Mouse (Mus musculus) mouse embryonic stem cell (cell line): ENCODE data around the gene Cks1brt.
"Not testable (repeated sequence)": the region's sequence is repeated elsewhere in the genome, so short reads cannot be mapped to it uniquely, and the experiment has no call there.

Experiments
- in situ Hi-C, 2 experiments: fragments of 300-500 bp; cut with MboI; formaldehyde crosslinking; loops; 1 replicate in 1 of 2; 3 replicates in 1 of 2; pipeline ENCODE4 v1.14.3; 2019 to 2020; ENCODE audit warnings: low sequenced_read_pairs in 2 of 2, low pct_unique_long_range_greater_than_20kb in 1 of 2, mixed read lengths in 1 of 2; ENCODE audit not compliant: unreplicated experiment in 1 of 2

Cks1brt gene

GRCm38 (mm10) chr8:85151624-85152023 is at the start of gene Cks1brt:
Gene Cks1brt (plus strand): TSS chr8:85151924.
- in situ Hi-C loops: no loop called here

- in situ Hi-C loops: no loop called here
Measured at GRCm38 (mm10) chr8:85113241-85113640, 38.5 kb upstream of the Cks1brt start.

GRCm38 (mm10) chr8:85115501-85115900 is 36.2 kb upstream of the Cks1brt start:
- in situ Hi-C loops: no loop called here

GRCm38 (mm10) chr8:85116984-85117383 is 34.7 kb upstream of the Cks1brt start:
- in situ Hi-C loops: no loop called here

- in situ Hi-C loops: no loop called here
Measured at GRCm38 (mm10) chr8:85119052-85119981, 32.4 kb upstream of the Cks1brt start.

GRCm38 (mm10) chr8:85120251-85120650 is 31.5 kb upstream of the Cks1brt start:
- in situ Hi-C loops: not testable (repeated sequence)

GRCm38 (mm10) chr8:85122995-85123394 is 28.7 kb upstream of the Cks1brt start, which contains the start of gene Zfp791:
Gene Zfp791 (minus strand): TSS chr8:85123095.
- in situ Hi-C loops: no loop called here

- in situ Hi-C loops: no loop called here
Measured at GRCm38 (mm10) chr8:85123691-85124090, 28.0 kb upstream of the Cks1brt start.

- in situ Hi-C loops: no loop called here
Measured at GRCm38 (mm10) chr8:85132335-85132734, 19.4 kb upstream of the Cks1brt start.

- in situ Hi-C loops: not testable (repeated sequence)
Measured at GRCm38 (mm10) chr8:85135690-85136089, 16.0 kb upstream of the Cks1brt start.

GRCm38 (mm10) chr8:85142516-85142915 is 9.2 kb upstream of the Cks1brt start:
- in situ Hi-C loops: no loop called here

- in situ Hi-C loops: no loop called here
Measured at GRCm38 (mm10) chr8:85171291-85171690, 19.6 kb downstream of the Cks1brt start.

GRCm38 (mm10) chr8:85175892-85176291 is 24.2 kb downstream of the Cks1brt start:
- in situ Hi-C loops: no loop called here

GRCm38 (mm10) chr8:85192346-85192745 is 40.6 kb downstream of the Cks1brt start:
- in situ Hi-C loops: no loop called here

GRCm38 (mm10) chr8:85220220-85220619 is 68.5 kb downstream of the Cks1brt start:
- in situ Hi-C loops: no loop called here

GRCm38 (mm10) chr8:85220992-85221391 is 69.3 kb downstream of the Cks1brt start:
- in situ Hi-C loops: no loop called here
